Mouse (Mus musculus): Measurements from ENCODE around the gene Camkmt. TPM values are rescaled to one million over a fixed set of nuclear protein-coding genes. Genes with fewer than 3 reads are reported as not detected.

Gene Camkmt
- total RNA-seq (2021): 10 to 100 TPM; 10.9 to 12.3 TPM
- long read RNA-seq, experiment 1, partial matches to known transcripts: 1 of 7 reads
- long read RNA-seq, experiment 1, other reads (novel, unspliced or antisense): 6 of 7 reads
- long read RNA-seq, experiment 2, partial matches to known transcripts: 0 of 3 reads
- long read RNA-seq, experiment 2, other reads (novel, unspliced or antisense): 3 of 3 reads

GRCm38 (mm10) chr17:85090120-85091099 lies at the start of gene Camkmt, which contains the start of gene Prepl:
TSS of gene Camkmt (plus strand) at chr17:85090552.
TSS of gene Prepl (minus strand) at chr17:85090241.
- DNase-seq (ENCODE audit: low spot score in 2 of 2): peak; percentile 94 to 95

GRCm38 (mm10) chr17:85040913-85041312 lies 49.4 kb upstream of the Camkmt start:
- DNase-seq (ENCODE audit: low spot score in 2 of 2): no peak

- DNase-seq (ENCODE audit: low spot score in 2 of 2): no peak
Observed at GRCm38 (mm10) chr17:85042419-85042818, 47.9 kb upstream of the Camkmt start.

GRCm38 (mm10) chr17:85043404-85043816 lies 46.9 kb upstream of the Camkmt start:
- no peak for DNase-seq (ENCODE audit: low spot score in 2 of 2)

- no peak for DNase-seq (ENCODE audit: low spot score in 2 of 2)
Observed at GRCm38 (mm10) chr17:85044466-85044865, 45.9 kb upstream of the Camkmt start.

GRCm38 (mm10) chr17:85045160-85045559 lies 45.2 kb upstream of the Camkmt start:
- no peak for DNase-seq (ENCODE audit: low spot score in 2 of 2)

GRCm38 (mm10) chr17:85048379-85048778 lies 42.0 kb upstream of the Camkmt start:
- DNase-seq (ENCODE audit: low spot score in 2 of 2): no peak

- no peak for DNase-seq (ENCODE audit: low spot score in 2 of 2)
Observed at GRCm38 (mm10) chr17:85058276-85058675, 32.1 kb upstream of the Camkmt start.

GRCm38 (mm10) chr17:85059136-85059535 lies 31.2 kb upstream of the Camkmt start:
- DNase-seq (ENCODE audit: low spot score in 2 of 2): no peak

GRCm38 (mm10) chr17:85063560-85063959 lies 26.8 kb upstream of the Camkmt start:
- no peak for DNase-seq (ENCODE audit: low spot score in 2 of 2)

- DNase-seq (ENCODE audit: low spot score in 2 of 2): peak in 1 of 2 experiments; percentile 41
Observed at GRCm38 (mm10) chr17:85067331-85067730, 23.0 kb upstream of the Camkmt start.

GRCm38 (mm10) chr17:85070658-85071057 lies 19.7 kb upstream of the Camkmt start:
- DNase-seq (ENCODE audit: low spot score in 2 of 2): no peak

- DNase-seq (ENCODE audit: low spot score in 2 of 2): no peak
Observed at GRCm38 (mm10) chr17:85071088-85071775, 19.1 kb upstream of the Camkmt start.

GRCm38 (mm10) chr17:85072383-85072782 lies 18.0 kb upstream of the Camkmt start:
- no peak for DNase-seq (ENCODE audit: low spot score in 2 of 2)

GRCm38 (mm10) chr17:85073214-85073613 lies 17.1 kb upstream of the Camkmt start:
- peak in 1 of 2 experiments; percentile 41 for DNase-seq (ENCODE audit: low spot score in 2 of 2)

- no peak for DNase-seq (ENCODE audit: low spot score in 2 of 2)
Observed at GRCm38 (mm10) chr17:85074083-85074482, 16.3 kb upstream of the Camkmt start.

- no peak for DNase-seq (ENCODE audit: low spot score in 2 of 2)
Observed at GRCm38 (mm10) chr17:85079276-85079675, 11.1 kb upstream of the Camkmt start.

- DNase-seq (ENCODE audit: low spot score in 2 of 2): no peak
Observed at GRCm38 (mm10) chr17:85080781-85081180, 9.6 kb upstream of the Camkmt start.

- DNase-seq (ENCODE audit: low spot score in 2 of 2): no peak
Observed at GRCm38 (mm10) chr17:85085335-85085734, 5.0 kb upstream of the Camkmt start.

GRCm38 (mm10) chr17:85086501-85086900 lies 3.9 kb upstream of the Camkmt start:
- no peak for DNase-seq (ENCODE audit: low spot score in 2 of 2)

- DNase-seq (ENCODE audit: low spot score in 2 of 2): no peak
Observed at GRCm38 (mm10) chr17:85087591-85087990, 2.8 kb upstream of the Camkmt start.

- DNase-seq (ENCODE audit: low spot score in 2 of 2): no peak
Observed at GRCm38 (mm10) chr17:85088401-85088800, 2.0 kb upstream of the Camkmt start.

Measured in left cerebral cortex, adult 18-20 months (tissue).